Mouse (Mus musculus) frontal cortex, postnatal 10 days (tissue): ENCODE measurements around the gene Xpnpep3.
"Not testable (repeated sequence)": the region's sequence is repeated elsewhere in the genome, so short reads cannot be mapped to it uniquely, and the experiment has no call there.

Source experiments
- DNase-seq, 2 experiments: peaks; one replicate each; pipeline ENCODE4 v3.0.0; 2022; ENCODE audit warnings: low spot score in 2 of 2, mixed read lengths in 1 of 2

The Xpnpep3 gene

DNA sequence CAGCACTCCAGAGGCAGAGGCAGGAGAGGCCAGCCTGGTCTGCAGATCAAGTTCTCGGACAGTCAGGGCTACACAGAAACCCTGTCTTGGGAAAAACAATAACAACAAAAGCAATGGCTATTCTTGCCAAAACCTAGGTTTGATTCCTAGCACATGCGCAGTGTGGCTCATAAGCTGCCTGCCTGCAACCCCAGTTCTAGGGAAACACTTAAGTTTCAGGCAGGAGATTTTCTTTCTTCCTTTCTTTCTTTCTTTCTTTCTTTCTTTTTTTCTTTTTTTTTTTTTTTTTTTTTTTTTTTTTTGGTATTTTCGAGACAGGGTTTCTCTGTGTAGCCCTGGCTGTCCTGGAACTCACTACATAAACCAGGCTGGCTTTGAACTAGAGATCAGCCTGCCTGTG is 80.3 kb downstream of the Xpnpep3 start:
- DNase-seq, result not testable (repeated sequence)

DNA sequence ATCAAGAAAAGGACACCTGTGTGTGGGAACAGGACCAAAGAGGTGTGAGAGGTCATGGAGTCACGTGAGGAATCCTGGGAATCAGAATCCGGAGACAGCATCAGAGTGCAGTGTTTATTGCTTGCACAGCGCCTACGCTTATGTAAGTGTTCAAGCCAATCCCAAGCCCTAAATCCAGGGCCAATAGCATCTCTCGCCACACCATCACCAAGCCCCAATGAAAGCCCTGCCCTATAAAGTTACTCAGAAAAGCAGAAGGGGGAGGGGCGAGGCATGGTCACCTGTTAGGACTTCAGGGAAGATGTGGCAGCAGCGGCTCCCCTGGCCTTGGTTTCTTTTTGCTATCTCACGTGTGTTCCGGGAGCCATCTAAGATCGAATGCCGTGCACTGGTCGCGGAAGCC is 81.0 kb downstream of the Xpnpep3 start:
- no peak for DNase-seq

DNA sequence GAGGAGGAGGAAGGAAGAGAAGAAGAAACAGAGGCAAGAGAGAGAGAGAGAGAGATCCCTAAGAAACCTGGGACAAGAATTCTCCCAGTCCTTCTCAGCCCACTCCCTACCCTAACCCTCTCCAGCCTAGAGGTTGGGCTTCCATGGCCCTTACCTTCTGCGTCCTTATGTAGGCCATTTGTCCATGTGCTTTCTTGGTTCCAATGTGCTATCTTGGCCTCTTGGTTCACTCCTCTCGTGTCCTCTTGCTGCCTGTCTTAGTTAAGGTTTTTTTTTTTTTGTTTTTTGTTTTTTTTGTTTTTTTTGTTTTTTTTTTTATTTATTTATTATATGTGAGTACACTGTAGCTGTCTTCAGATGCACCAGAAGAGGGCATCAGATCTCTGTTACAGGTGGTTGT is 83.0 kb downstream of the Xpnpep3 start:
- DNase-seq, result no peak

DNA sequence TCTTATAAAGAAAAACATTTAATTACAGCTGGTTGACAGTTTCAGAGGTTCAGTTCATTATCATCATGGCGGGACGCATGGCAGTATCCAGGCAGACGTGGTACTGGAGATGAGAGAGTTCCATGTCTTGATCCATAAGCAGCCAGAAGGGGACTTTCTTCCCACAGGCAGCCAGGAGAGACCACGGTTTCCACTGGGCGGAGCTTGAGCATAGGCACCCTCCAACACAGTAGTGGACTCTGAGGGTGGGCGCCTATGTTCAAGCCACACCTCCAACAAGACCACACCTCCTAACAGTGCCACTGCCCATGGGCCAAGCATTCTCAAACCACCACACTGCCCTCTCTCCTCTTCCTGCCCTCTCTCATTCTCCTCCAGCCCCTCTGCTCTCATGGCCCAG is 83.8 kb downstream of the Xpnpep3 start:
- DNase-seq, result no peak

DNA sequence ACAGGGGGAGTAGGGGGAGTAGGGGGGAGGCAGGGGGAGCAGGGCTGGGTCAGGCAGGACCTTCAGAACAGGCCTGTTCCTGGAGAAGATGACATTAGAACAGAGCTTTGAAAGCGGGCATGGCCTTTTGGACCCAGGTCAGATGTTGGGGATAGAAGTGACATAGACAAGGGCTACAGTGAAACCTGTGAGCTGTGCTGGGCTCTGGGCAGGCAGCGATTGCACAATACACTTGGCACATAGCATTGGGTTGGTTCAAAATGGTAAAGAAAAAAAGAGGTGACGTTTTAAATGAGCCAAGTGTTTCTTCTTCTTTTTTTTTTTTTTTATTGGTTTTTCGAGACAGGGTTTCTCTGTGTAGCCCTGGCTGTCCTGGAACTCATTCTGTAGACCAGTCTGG is 85.5 kb downstream of the Xpnpep3 start:
- no peak for DNase-seq

DNA sequence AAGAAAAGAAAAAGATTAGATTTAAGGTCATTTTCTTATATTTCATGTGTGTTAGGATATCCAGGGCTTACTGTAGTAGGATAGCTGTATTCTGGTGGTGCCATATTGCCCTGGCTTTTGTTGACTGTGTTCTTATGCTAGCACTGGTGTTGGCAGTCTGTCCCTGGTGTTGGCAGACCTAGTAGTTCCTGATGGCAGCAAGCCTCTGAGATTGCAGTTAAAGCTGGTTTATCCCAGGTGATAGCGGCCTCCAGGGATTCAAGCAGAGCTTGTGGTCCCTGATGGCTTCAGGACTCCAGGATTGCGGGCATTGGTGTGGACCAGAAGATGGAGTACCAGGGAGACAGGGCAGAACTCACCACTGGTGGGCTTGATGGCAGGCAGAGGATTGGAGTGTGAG is 103.5 kb downstream of the Xpnpep3 start:
- DNase-seq, result no peak

DNA sequence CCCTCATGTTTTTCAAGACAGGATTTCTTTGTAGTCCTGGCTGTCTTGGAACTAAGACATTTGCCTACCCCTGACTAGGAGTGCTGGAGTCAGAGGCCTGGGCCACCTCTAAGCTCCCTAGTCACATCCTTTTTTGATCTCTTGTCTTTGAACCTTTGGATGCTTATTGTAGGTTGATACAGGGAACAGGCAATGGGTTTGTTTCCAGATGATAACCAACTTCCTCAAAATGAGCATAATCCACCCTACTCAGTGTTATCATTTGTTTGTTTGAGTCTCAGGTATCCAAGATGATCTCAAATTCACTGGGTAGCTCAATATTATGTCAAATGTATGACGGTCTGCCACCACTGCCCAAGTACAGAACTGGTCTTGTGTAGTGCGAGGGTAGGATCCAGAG is 104.1 kb downstream of the Xpnpep3 start:
- DNase-seq, result no peak
